Mouse (Mus musculus) adrenal gland, postnatal 36 days (tissue): Measurements from ENCODE around the gene Prpf8. TPM values are rescaled to one million over a fixed set of nuclear protein-coding genes. Genes with fewer than 3 reads are reported as not detected.
"Not testable (repeated sequence)": the region's sequence is repeated elsewhere in the genome, so short reads cannot be mapped to it uniquely, and the experiment has no call there.

ENCODE experiments used
- DNase-seq, 2 experiments: peaks; one replicate each; pipeline ENCODE4 v3.0.0; 2021; ENCODE audit warnings: mixed read lengths in 1 of 2
- total RNA-seq, 2 experiments: library from RNA; stranded (reverse); gene quantifications; 2 replicates each; pipeline ENCODE4 v1.2.3; 2021

Prpf8 gene
- total RNA-seq, 2 experiments from 2014 or later: 146 to 161 TPM

GRCm38 (mm10) chr11:75533314-75534015 is 46.8 kb downstream of the Prpf8 start:
- no peak for DNase-seq

GRCm38 (mm10) chr11:75534286-75535033 is 47.8 kb downstream of the Prpf8 start:
- DNase-seq: peak in 1 of 2 experiments; percentile 21

- DNase-seq: no peak
These were observed 48.6 kb downstream of the Prpf8 start for GRCm38 (mm10) chr11:75535106-75535795.

- DNase-seq: no peak
These were observed 49.8 kb downstream of the Prpf8 start for GRCm38 (mm10) chr11:75536255-75537024.

GRCm38 (mm10) chr11:75537025-75537414 is 50.4 kb downstream of the Prpf8 start:
- DNase-seq: no peak

- DNase-seq: peak in 1 of 2 experiments; percentile 22
These were observed 51.0 kb downstream of the Prpf8 start for GRCm38 (mm10) chr11:75537491-75538183.

- no peak for DNase-seq
These were observed 51.8 kb downstream of the Prpf8 start for GRCm38 (mm10) chr11:75538184-75538969.

- no peak for DNase-seq
These were observed 52.3 kb downstream of the Prpf8 start for GRCm38 (mm10) chr11:75538970-75539299.

- DNase-seq: no peak
These were observed 53.6 kb downstream of the Prpf8 start for GRCm38 (mm10) chr11:75540209-75540608.

- no peak for DNase-seq
These were observed 54.3 kb downstream of the Prpf8 start for GRCm38 (mm10) chr11:75540710-75541581.

- DNase-seq: no peak
These were observed 58.1 kb downstream of the Prpf8 start for GRCm38 (mm10) chr11:75544713-75545112.

GRCm38 (mm10) chr11:75546057-75546456 is 59.4 kb downstream of the Prpf8 start:
- DNase-seq: no peak

GRCm38 (mm10) chr11:75549658-75550111 is 63.1 kb downstream of the Prpf8 start:
- DNase-seq: no peak

GRCm38 (mm10) chr11:75550200-75550946 is 63.8 kb downstream of the Prpf8 start:
- DNase-seq: no peak

GRCm38 (mm10) chr11:75551321-75551720 is 64.7 kb downstream of the Prpf8 start:
- DNase-seq: no peak

- no peak for DNase-seq
These were observed 65.4 kb downstream of the Prpf8 start for GRCm38 (mm10) chr11:75551961-75552441.

- DNase-seq: no peak
These were observed 66.4 kb downstream of the Prpf8 start for GRCm38 (mm10) chr11:75552906-75553482.

- DNase-seq: not testable (repeated sequence)
These were observed 69.4 kb downstream of the Prpf8 start for GRCm38 (mm10) chr11:75556006-75556405.
